Mouse (Mus musculus) erythroblast, adult 5-6 weeks (primary cell): ENCODE data around the gene Cxcl14. TPM values are rescaled to one million over a fixed set of nuclear protein-coding genes. Genes with fewer than 3 reads are reported as not detected.

Experiments
- ATAC-seq: replicated peaks from 2 replicates; pipeline ENCODE4 v1.8.0; 2016; ENCODE audit warnings: moderate number of reproducible peaks, mild to moderate bottlenecking, moderate TSS enrichment, inconsistent platforms; ENCODE audit not compliant: poor library complexity, low FRiP score, severe bottlenecking
- total RNA-seq, 2 experiments: library from RNA; stranded (forward) in 1 of 2; stranded (reverse) in 1 of 2; fragments of 150-400 nt in 1 of 2; fragments of 200-764, 138-1000 nt in 1 of 2; gene quantifications; 2 replicates each; pipeline versions ENCODE4 v1.2.3 to v1.2.4; 2015 to 2017; ENCODE audit warnings: low replicate concordance in 2 of 2

Gene Cxcl14
- total RNA-seq (2015; ENCODE audit: low replicate concordance), result 0.84 TPM in 1 of 2 replicates, not detected in the other
- total RNA-seq (2017; ENCODE audit: low replicate concordance), result 0.42 and 0.51 TPM in 2 replicates

DNA sequence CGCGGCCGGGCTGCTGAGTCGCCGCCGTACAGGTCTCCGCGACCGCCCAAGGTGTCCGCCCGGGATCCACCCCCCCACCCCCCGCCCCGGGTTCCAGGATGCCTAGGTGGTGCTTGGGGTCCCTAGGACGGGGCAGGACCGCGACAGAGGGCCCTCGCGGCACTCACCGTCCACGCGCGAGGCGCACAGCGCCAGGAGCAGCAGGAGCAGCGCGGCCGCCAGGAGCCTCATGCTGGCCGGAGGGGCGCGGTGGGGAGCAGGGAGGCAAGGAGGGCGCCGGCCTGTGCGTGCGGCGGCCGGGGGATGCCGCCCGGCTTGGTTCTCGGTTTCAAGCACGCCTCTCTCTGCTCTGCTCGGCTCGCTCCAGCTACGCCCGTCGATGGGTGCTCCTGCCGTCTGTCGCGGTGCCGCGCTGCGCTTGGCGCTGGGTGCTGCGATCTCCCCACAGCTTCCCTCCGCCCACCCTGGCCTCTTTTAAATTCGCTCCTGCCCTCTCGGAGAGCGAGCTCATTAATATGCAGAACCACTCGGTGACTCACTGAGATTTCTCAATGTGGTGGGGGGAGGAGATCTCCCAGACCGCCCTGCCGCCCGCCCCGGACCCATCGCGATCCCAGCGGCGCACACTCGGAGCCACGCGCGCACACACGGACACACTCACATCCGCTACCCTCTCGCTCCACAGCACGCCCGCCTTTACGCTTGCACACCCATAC, at the start of gene Cxcl14:
Gene Cxcl14 (minus strand): TSS at position 609 of the 716 bp plus-strand sequence.
- ATAC-seq, result no peak

DNA sequence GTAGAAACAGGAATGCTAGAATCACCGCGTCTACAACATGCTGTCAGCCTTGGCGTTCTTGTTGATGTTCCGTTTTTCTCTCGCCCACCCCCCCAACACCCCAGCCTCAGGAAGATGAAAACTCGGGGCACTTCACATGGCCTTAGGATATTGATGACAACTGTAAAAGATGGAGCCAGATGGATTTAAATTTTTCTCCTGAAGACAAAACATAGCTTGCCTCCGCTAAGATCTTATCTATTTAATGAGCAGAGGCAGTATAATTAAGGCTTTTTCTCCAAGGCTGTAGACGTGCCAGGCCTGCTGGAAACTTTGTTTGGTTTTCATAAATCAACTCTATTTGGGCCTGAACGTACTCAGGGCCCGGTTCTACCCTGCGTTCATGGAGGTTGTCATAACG, 48.0 kb upstream of the Cxcl14 start:
- ATAC-seq, result no peak

GRCm38 (mm10) chr13:56342491-56342890, 46.1 kb upstream of the Cxcl14 start:
- no peak for ATAC-seq

DNA sequence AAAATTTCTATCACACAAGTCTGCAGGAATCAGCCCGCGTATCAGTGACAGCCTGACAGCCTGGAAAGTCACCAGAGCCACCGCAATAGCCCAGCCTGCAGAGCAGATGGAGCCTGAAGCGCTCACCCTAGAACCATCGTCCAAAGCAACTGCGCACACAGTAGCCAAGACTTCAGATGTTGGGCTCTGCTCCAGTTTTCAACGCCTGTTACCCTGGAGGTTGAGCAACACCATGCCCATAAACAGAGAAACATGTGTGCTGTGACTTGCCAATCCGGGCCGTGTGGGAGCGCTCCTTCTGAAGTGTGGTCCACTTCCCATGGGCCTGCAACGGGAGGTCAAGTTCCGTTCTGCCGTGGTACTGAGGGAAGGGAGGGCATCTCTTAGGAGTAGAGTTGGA, 44.2 kb upstream of the Cxcl14 start:
- ATAC-seq, result no peak

GRCm38 (mm10) chr13:56339816-56340215, 43.5 kb upstream of the Cxcl14 start:
- no peak for ATAC-seq

DNA sequence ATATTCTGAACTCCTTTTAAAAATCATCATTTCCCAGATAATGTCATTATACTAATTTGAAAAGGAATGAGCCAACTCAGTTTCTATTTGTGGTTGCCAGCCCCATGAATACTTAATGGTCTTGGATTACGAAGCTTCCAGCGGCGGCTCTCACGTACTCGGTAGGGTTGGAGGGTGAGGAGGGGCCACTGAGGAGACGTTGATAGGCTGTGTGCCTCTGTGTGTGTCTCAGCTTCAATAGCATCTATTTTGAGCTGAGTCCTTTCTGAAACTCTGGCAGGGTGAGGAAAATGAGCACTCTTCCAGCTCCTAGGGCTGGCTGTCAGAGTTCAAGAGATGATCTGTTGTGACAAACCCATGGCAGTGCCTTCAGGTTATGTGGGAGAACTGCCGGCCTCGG, 40.6 kb upstream of the Cxcl14 start:
- no peak for ATAC-seq

DNA sequence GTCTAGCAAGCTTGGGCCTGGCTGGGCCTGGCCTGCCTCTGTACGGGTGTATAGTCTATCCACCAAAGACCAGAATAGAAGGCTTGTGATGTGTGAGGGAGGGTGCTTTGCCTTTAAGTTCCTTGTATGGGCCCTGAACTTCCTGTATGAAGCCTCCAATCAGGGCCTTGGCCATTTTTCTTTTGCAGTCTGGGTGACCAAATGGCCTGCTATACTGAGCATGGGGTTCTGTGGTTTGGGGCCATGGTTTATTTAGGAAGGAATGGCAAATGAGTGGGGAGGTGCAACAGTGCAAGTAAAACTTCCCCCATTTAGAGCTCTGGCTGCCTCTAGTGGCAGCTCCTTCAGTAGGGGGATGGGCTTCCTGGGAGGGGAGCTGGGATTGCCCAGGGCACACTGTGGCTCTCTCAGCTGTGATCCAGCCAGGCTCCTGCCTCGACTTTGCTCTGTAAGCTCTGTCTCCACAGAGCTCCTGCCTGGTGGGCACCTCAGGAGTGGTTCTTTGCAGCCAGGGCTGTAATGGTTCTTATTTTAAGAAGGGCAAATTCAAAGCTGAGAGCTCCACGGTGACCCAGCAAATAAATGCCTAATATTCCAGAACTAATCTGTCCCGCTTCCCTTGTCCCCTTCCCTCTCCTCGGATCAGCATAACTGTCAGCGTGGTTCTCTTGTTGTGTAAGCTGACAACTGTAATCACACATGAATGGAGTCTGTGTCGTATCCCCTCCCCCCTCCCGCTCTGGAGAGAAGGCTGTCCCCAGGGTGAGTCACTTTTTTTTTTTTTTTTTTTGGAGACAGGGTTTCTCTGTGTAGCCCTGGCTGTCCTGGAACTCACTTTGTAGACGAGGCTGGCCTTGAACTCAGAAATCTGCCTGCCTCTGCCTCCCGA, 38.7 kb upstream of the Cxcl14 start:
- no peak for ATAC-seq

GRCm38 (mm10) chr13:56334236-56334635, 37.9 kb upstream of the Cxcl14 start:
- ATAC-seq, result no peak

- ATAC-seq, result no peak
Observed at GRCm38 (mm10) chr13:56332356-56332755, 36.0 kb upstream of the Cxcl14 start.

- ATAC-seq, result no peak
Observed at GRCm38 (mm10) chr13:56330603-56331455, 34.5 kb upstream of the Cxcl14 start.

DNA sequence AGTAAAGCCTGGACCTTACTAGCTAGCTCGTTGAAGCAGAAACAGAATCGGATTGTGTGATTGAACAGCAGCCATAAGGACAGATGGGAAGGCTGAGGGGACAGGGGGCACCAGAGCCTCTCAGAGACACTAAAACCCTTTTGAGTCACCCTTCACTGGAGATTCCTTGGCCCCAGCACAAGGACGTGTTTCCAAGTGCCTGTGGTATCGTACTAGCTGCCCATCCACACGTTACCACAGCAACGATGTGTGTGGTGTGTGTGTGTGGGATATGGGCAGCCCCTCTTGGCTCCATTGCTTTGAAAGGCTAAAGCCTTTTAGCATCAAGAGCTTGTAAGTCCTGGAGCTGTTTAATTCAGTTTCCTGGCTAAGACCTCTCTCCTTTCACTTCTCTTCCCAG, 33.4 kb upstream of the Cxcl14 start:
- no peak for ATAC-seq

DNA sequence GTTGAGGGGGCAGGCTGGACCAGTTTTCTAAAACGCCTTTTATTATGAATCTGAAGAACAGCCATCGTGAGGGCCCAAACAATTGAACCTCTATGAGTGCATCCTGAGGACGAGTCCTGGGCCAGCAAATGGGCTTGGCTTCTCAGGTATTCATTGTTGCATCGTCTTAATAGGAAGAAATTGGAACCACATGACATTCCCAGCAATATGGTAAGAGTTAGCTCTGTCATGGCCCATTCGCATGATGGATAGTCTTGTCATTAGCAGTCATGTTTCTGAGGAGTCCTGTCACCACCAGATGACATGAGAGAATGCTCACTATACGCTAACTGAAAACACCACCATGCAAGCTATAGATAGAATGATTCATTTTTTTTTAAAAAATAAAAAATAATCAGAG, 32.8 kb upstream of the Cxcl14 start:
- ATAC-seq, result no peak

- no peak for ATAC-seq
Observed at GRCm38 (mm10) chr13:56327779-56328178, 31.4 kb upstream of the Cxcl14 start.

DNA sequence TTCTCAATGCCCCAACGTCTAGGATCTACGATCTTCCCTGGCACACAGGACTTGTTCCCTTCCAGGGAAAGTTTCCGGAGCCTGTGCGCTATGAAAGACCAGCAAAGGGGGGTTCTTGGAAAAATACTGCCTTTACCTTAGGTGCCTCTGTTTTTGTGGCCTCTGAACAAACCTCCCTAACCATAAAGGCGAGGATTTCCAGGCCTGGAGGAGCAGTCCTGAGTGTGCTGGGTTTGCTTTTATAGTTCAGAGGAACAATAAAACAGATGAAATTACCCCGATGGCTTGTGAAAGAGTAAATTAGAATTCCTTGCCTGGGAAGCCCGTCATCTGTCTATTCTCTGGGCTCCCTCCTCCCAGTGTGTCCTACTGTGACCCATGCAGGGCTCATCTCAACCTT, 25.3 kb upstream of the Cxcl14 start:
- ATAC-seq, result no peak

- no peak for ATAC-seq
Observed at GRCm38 (mm10) chr13:56316930-56317329, 20.6 kb upstream of the Cxcl14 start.

GRCm38 (mm10) chr13:56315201-56315600, 18.9 kb upstream of the Cxcl14 start:
- no peak for ATAC-seq

DNA sequence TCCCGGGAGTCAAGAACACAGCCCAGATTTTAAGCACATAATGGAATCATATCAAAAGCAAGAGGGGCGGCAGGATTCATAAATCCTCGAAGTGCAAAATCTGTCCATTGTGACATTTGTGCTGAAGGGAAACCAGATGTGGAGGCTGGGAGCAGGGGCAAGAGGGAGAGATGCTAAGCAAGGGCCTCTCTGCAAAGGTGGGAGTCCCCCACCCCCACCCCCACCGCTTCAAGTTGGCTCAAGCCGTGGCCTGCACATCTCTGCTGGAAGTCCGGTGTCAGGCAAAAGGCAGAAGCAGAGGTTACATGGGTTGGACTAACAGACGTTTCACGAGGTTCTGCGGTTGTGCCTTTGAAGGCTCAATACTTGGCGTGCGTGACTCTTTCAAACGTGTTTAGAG, 8.7 kb upstream of the Cxcl14 start:
- ATAC-seq, result no peak

DNA sequence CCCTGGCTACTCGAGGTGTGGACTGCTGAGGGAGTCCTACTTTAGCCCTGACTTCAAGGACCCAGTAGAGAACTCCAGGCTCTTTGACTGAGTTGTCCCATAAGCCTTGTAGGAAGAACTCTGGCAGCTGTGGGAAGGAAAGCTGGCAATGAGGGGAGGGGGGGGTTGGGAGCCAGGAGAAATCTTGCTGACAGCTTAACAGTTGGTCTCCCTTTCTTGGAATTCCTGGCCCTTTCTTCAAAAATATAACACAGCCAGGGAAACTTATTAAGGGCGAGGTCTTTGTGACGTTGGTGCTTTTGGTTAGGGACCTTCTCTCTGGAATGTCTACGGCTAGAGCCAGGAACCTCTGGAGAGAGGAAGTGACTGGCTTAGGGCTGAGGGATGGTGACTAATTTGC, 8.1 kb upstream of the Cxcl14 start:
- ATAC-seq, result no peak

GRCm38 (mm10) chr13:56299336-56299735, 3.0 kb upstream of the Cxcl14 start:
- ATAC-seq, result no peak

DNA sequence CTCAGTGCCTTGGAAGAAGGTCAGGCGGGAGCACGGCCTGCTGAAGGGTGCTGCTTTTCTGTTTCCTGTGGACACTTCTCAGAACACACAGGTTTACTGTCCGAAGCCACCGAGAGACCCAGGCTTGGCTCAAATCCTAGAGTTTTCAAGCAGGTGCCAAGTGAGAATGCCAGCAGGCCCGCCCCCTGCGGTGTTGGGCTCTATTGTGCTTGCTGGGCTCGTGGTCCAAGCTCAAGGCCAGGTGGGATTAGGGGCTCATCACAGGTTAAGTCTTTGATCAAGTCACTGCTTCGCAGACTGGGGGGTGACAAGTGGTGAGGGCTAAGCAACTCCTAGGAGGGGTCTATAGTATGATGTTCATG, 289 bp upstream of the Cxcl14 start:
- no peak for ATAC-seq
